Mouse (Mus musculus) forelimb bud, embryonic 11.5 days (tissue): ENCODE data around the gene Fxyd3.

Experiments used
- DNase-seq: peaks from one replicate; pipeline ENCODE4 v3.0.0-alpha.2; 2012; ENCODE audit warnings: low read depth, low spot score

Gene Fxyd3

DNA sequence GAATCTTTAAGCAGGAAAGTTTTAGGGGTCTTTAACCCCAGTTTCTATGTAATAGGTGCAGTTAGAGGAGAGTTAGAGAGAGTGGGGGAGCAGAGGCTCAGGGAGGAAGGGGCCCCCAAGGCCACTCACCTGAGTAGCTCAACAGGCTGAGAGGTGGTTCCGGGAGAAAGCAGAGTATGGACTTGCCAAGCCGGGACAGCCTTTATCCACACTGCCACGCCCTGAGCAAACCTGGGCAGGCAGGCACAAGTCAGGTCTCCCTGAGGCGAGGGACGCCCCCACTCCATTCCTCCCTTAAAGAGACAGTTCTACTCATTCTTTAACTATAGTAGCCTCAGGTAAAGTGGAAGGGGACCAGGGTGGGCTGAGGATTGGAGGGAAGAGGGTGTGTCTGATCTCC, at the start of gene Fxyd3:
Gene Fxyd3, minus strand, starts transcription at position 213 of the 400 bp plus-strand sequence.
- DNase-seq: no peak

DNA sequence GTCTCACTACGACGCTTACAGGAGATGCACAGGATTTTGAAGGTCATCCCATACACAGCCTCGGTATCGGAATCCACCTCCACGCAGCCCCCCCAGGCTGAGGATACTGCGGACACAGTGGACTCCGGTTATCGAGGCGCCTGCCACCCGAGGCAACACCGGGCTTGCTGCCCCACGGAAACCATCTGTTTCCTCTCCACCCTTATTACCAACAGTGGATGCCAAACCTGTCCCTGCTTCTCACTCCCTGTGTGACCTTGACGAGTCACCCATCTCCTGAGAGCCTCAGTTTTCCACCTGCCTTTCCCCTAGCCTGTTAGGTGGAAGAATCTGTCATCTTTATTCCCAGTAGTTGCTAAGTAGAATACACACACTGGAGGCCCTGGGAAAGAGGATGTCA, 48.6 kb upstream of the Fxyd3 start:
- no peak for DNase-seq

DNA sequence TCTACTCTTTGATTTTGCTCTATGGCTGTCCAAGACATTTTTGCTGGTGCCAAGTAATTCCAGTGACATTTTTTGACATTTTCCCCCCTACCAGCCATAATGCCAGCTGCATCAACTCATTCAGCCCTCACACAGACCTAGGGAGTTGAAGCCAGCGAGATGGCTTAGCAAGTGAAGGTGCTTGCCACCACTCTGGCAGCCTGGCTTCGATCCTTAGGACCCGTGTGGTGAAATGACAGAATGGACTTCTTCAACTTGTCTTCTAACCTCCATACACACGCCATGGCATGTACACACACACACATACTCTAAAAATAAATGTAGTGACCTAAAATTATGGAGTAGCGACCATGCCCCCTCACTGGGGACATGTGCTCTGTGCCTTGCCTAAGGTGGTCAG, 47.9 kb upstream of the Fxyd3 start:
- DNase-seq: no peak

DNA sequence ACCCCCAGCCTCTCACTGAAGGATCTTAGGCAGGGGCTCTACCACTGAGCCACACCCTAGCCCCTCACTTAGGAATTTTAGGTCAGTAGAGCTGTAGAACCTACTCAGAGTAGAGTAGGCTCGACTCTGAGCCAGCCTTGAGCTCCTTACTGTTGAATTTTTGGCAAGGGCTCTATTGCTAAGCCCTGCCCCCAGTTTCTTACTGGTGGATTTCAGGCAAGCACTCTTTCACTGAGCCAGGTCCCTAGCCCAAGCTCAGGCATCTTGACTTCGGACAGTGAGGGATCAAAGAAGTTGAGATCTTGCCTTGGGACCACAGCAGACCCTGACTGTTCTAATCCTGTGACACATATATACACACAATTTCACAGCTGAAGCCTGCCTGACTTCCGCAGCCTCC, 47.2 kb upstream of the Fxyd3 start:
- DNase-seq: no peak

DNA sequence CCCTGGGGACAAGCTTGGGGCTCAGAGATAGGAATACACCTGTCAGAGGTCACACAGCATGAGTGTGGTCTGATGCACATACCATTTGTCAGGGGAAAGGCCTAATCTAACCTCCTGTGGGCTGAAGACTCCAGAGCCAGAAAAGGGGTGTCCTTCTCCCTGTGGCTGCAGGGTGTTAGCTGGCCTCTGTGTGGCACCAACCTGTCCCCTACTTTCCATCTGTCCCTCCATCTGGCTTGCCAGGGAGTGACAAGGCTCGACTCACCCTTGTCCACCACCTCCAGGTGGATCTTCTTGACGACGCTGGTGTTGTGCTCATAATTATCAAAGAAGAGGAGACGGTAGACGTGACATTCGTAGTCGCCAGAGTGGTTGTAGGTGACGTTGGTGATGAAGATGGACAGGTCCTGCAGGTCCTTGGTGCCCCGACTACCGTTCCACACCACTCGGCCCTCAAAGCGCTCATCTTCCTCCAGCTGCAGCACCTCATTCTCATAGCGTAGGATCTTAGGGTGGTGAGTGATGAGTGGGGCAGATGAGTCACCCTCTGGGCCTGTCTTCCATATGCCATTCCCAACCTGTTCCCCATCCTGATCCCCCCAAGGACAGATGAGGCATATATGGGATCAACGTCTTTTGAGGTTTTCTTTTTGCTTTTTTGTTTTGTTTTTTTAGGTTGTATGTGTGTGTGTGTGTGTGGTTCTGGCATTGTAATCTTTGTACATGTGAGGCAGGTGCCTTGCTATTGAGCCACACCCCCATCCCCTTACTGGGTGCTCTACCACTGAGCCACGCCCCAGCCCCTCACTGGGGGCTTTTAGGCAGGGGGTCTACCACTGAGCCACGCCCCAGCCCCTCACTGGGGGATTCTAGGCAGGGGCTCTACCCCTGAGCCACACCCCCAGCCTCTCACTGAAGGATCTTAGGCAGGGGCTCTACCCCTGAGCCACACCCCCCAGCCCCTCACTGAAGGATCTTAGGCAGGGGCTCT, 46.4 kb upstream of the Fxyd3 start:
- DNase-seq: no peak

GRCm38 (mm10) chr7:31119556-31119955, 43.1 kb upstream of the Fxyd3 start:
- no peak for DNase-seq

GRCm38 (mm10) chr7:31118486-31118885, 42.0 kb upstream of the Fxyd3 start:
- no peak for DNase-seq

- DNase-seq: no peak
These were observed 41.0 kb upstream of the Fxyd3 start for GRCm38 (mm10) chr7:31117465-31117864.

DNA sequence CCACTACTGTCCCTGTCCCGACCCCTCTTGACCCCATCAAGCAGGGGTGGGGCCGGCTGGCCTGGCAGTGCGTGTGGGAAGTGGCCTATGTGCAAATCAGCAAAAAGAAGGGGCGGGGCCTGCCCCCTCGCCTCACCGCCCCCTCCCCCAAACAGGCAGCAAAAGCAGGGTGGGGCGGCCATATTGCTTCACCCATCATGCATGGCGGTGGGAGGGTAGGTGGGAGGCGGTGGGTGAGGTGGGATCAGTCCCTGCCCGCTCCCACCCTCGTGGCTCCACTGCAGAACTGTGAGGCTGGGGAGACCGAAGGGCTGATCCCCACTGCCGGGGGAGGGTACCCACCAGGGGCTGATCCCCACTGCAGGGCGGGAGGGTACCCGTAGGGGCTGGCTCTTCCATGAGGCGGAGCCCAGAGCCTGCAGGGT, 40.2 kb upstream of the Fxyd3 start:
- DNase-seq: no peak

DNA sequence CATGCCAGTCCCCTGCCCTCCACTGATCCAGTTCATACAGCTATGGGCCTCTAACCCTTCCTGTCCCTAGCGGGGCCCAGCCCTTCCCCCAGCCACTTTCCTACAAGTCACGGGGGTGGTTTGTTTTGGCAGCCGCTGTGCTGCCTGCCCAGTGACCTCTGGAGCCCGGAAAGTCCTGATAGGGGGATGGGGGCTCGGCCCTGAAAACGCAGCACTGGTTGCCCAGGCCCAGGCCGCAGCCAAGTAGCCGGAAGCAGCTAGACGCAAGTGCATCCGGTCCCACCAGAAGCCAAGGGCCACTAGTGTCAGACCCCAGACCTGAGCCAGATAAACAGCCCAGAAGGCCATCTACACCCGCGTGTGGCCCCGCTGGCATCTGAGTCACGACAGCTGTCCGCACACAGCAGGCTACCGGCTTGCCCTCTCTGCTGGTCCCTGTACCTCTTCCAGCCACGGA, 39.1 kb upstream of the Fxyd3 start:
- no peak for DNase-seq

GRCm38 (mm10) chr7:31115182-31115581, 38.7 kb upstream of the Fxyd3 start, which contains the start of gene Hpn:
TSS of gene Hpn (minus strand) at chr7:31115290.
- DNase-seq: no peak

DNA sequence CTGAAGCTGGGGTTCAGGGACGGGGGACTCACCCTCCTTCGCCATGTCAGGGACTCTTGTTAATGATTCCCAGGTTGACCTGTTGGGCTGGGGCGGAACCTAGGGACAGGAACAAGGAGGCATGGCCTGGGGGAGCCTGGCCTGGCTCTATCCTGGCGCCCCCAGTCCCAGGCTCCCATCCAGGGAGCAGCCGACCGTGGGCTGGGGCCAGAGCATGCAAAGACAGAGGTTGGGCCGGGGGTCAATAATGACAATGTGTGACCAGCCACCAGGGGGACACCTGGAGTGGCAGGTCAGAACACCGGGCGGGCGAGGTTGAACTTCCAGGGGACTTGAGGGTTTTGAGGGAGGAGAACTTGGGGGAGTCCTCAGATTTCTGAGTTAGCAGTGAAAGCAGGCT, 38.1 kb upstream of the Fxyd3 start:
- no peak for DNase-seq

GRCm38 (mm10) chr7:31113800-31114199, 37.3 kb upstream of the Fxyd3 start:
- DNase-seq: no peak

DNA sequence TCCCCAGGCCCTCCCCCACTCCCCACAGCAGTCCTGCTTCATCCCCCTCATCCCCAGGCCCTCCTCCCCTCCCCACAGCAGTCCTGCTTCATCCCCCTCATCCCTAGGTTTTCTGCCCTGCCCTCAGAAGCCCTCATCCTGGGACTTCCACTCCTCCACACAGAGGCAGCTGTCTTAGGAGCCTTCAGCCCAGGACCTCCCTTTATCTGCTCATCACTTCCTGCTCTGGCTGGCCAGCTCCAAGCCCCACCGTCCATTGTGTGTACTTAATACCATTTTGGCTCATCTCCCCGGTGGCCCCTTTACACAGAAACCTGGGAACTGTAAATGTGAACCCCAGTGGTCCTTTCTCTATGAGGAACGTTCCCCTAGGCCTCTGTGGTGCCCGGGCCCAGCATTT, 35.5 kb upstream of the Fxyd3 start:
- DNase-seq: no peak

GRCm38 (mm10) chr7:31110861-31111385, 34.4 kb upstream of the Fxyd3 start:
- DNase-seq: no peak

DNA sequence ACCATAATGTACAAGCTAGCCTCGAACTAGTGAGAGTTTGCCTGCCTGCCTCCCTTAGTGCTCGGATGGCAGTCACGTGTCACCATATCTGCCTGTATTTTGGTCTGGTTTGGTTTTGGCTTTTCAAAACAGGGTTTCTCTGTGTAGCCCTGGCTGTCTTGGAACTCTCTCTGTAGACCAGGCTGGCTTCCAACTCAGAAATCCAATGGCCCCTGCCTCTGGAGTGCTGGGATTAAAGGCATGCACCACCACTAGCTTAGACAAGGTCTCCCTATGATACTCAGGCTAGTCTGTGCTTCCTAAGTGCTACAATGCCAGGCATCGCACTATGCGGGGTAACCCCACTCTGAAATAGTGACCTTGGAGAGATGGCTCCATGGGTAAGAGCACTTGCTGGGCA, 33.3 kb upstream of the Fxyd3 start:
- DNase-seq: no peak

GRCm38 (mm10) chr7:31109091-31109490, 32.6 kb upstream of the Fxyd3 start:
- DNase-seq: no peak

DNA sequence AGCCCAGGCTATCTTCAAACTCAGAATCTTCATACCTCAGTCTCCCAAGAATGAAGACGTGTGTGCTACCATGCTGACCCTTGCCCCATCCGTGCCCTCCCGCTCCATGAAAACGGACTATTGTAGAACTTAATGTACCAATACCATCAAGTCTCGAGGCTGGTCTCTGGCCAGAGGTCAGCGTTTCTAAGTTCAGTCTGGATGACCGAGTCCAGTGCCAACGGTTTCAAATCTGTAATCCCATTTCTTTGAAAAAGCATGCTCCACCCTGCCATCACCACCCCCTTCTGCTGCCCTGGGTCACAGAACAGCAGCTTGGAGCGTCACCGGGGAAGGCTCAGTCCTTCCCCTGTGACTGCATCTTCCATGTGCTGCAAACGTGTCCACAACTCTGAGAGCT, 31.3 kb upstream of the Fxyd3 start:
- no peak for DNase-seq

DNA sequence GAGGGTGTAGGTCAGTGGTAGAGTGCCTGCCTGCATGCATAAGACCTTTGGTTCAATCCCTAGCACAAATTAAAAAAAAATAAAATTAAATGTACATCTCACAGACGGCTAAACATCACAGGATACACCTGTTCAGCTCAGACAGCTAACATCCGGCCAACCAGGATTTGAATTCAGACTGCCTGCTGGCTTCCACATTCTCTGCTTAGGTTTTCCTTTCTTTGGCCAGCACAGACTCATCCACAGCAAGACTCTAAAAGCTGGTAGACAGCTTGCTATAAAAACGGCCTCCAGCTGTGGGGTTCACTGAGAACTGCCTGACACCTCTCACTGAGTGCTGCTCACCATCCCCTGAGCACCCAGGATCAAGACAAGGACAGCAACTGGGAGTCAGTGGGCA, 29.7 kb upstream of the Fxyd3 start:
- no peak for DNase-seq

DNA sequence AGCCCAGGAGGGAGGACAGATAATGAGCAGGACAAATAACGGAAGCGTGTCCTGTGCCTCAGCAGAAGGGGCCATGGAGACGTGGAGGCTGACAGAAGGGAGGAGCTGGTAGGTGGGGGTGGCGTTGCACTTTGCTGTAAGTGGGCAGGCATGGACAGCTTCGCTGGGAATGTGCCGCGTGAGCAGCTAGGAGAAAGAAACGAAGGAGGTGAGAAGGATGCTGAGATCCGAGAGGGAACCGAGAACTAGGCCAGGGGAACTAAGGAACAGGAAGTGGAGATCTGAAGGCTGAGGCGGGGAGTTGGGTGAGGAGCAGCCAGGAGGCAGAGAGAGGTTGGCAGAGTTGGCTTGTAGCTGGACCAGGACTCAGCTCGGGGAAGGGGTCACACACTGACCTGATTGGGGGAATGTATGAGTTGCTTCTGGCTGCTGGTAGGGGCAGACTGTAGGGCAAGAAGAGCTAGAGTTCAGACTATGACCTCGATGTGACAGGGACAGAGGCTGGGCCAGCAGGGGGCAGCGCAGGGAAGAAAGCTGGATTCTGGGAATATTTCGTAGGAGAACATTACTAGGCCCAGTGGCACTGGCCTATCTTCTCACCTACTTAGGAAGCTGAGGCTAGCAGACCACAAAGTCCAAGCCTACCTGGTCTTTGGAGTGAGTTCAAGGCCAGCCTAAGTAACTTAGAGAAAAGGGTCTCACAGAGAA, 28.7 kb upstream of the Fxyd3 start:
- DNase-seq: no peak

- no peak for DNase-seq
These were observed 24.3 kb upstream of the Fxyd3 start for GRCm38 (mm10) chr7:31100786-31101185.

DNA sequence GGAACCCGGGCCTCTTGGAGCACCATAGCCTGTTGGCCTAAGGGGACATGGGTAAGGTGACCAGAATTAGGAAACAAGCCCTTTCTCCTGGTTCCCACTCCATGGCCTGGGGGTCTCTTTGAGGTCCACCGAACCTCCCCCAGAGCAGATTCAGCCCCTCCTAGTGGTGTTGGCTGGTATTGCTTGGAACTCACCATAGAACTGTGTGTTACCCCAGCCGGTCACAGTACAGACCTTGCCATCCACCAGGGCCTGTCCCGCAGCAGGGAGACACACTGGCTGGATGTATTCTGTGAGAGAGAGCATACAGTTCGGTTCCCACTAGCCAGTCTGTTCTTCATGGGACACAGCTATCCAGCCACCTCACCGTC, 23.1 kb upstream of the Fxyd3 start:
- no peak for DNase-seq
